Mouse (Mus musculus): ENCODE measurements around the gene Efcab8.

GRCm38 (mm10) chr2:153853544-153853943 lies 73.8 kb downstream of the Efcab8 start:
- TF ChIP-seq CTCF (IDR thresholded peaks at IDR 0.05; ENCODE audit: low read depth) (no peak), EP300 (IDR thresholded peaks at IDR 0.05; ENCODE audit: low read depth) (no peak)

All from heart, postnatal 0 days (tissue).